Mouse (Mus musculus) neutrophil, adult 65 days (primary cell): ENCODE measurements around the gene Zcchc10. TPM values are rescaled to one million over a fixed set of nuclear protein-coding genes. Genes with fewer than 3 reads are reported as not detected.

Experiments used
- total RNA-seq: library from RNA; stranded (reverse); gene quantifications from 2 replicates; pipeline ENCODE4 v1.2.4, GENCODE M21; 2023

The Zcchc10 gene
- total RNA-seq: 8.5 and 9.8 TPM in 2 replicates

DNA sequence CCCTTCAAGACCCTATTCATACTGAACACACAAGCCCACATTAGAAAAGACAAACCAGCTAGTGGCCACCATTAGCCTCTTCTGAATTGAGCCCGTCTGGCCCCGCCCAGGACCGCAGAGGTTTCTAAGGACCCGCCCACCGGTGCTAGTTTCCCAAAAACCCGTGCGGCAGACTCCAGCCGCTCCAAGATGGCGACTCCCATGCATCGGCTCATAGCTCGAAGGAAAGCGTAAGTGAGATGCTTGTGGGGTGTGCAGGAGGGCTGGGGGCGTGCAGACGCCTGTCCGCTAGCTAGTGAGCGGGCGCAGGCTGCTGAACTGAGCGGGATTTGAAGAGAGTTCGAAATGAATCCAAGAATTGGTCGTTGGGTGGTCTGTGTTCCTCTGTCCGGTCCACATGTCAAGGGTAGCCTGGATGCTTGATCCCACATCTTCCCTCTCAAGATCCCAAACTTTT is at the start of gene Zcchc10:
Gene Zcchc10 (plus strand): TSS at position 168 of the 457 bp plus-strand sequence.

DNA sequence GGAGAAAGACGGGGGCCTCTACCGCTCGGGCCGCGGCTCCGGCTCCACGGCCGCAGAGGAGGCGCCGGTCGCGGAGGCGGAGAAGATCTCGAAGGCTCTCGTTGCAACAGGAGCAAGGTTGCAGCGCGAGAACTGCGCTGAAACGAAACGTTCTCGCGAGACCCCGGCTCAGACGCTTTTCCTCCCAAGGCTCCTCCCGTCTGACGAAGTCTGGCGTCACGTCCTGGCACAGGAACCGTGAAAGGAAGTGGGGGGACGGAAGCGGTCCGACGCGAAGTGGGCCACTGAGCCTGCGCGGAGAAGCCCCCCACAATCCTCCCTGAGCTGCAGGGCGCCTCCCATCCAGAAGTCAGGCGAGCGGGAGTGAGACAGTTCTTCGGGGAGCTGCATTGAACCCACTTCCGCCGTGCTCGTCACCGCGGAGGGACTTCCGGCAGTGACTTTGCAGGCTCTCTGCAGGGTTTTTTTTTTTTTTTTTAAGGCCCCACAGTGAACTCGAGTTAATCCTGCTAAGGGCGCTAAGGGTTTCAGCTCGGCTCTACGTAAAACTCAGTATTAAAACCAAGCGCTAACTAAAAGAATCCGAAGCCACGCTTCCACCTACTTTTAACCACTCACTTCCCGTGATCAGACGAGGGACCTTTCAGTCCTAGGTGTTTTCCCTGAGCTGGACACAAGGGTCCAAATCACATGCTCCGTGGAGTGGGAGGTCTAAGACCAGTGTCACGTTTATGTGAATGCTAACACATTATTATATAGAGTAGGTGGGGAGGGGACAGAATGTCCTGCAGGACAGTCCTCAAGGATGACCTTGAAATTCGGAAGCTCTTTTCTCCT is 23.9 kb upstream of the Zcchc10 start, which contains the start of gene Hspa4:
Gene Hspa4 (minus strand): TSS at position 128 of the 837 bp plus-strand sequence.

DNA sequence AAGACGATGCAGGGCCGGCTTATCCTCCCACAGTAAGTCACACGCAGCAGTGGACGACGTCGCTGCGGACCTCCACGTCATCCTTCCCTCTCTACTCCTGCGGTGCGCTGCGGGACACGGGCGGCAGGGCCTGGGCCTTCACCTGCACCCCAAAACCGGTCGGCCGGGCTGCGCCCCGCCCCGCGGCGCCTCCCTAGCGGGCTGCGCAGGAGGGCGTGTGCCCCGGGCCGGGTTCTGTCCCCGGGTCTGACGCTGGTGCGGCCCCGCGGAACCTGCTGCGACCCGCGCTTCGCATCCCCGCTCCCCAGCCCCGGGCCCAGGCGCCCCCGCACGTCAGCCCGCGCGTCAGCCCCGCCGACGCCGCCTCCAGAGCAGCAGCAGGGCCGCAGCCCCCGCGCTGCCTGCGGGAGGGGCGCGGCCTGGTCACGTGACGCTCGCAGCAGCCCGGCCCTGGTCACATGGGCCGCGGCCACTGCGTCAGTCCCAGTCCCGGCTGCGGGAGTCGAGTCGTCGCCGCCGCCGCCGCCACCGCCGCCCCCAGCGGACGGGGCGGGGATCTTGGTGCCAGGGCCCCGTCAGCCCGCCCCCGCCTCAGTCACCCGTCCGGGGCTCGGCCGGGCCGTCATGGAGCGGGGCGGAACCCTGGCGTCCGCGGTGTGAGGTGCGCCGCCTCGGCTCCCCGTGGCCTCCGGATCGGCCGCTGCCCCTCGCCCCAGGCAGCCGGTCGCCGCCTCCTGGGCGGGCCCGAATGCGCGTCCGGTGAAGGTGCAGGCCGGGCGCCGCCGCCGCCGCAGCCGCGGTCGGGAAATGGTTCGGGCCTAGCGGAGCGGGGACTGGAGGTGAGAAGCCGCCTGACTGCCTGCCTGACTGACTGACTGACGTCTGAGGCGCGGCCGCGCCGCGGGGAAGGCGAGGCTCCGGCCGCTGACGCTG is 26.1 kb downstream of the Zcchc10 start, which contains the start of gene Aff4:
Gene Aff4 (plus strand): TSS at position 543 of the 933 bp plus-strand sequence.

Other genes with a start within 250 kb of the Zcchc10 start
- gene Hspa4, start 24.2 kb upstream of the Zcchc10 start, total RNA-seq: 63.6 and 79.8 TPM in 2 replicates
- gene Aff4, start 26.2 kb downstream of the Zcchc10 start, total RNA-seq: 155 and 192 TPM in 2 replicates
- not detected in 2 replicates for gene Leap2, start 98.5 kb downstream of the Zcchc10 start, total RNA-seq
- 200 and 202 TPM in 2 replicates for gene Uqcrq, start 106.2 kb downstream of the Zcchc10 start, total RNA-seq
- gene Gdf9, start 106.3 kb downstream of the Zcchc10 start, total RNA-seq: 0.36 and 0.44 TPM in 2 replicates
- gene Gm10447, start 132.4 kb downstream of the Zcchc10 start, total RNA-seq: not detected in 2 replicates
- gene Shroom1, start 132.5 kb downstream of the Zcchc10 start, total RNA-seq: 0.41 and 0.47 TPM in 2 replicates
- gene Gm9837, start 145.8 kb downstream of the Zcchc10 start, total RNA-seq: not detected in 2 replicates
- not detected in 2 replicates for gene Gm9945, start 155.5 kb downstream of the Zcchc10 start, total RNA-seq
- not detected in 2 replicates for gene Sowaha, start 155.6 kb downstream of the Zcchc10 start, total RNA-seq
- 2.0 and 3.2 TPM in 2 replicates for gene Sept8, start 194.6 kb downstream of the Zcchc10 start, total RNA-seq
- gene Kif3a, start 242.7 kb downstream of the Zcchc10 start, total RNA-seq: 2.0 and 2.2 TPM in 2 replicates